In genomic region chr7:70172431-70172830, GRCm38 (mm10) we compare ENCODE assay signal across 20 mouse cellular contexts.
"Had no signal": no experiment of that assay in that cellular context is flagged by ENCODE, and none has a peak within 500 bp of the region (broad histone marks: within the 10 kb centered on the region; RNA-seq: fewer than 3 reads in every experiment).

No protein-coding gene starts in this region.

- H3K27me3 ChIP-seq: limb, embryonic 15.5 days; neural tube, embryonic 13.5 days; stomach, embryonic 15.5 days had no signal

- H3K4me2 ChIP-seq: limb, embryonic 12.5 days; limb, embryonic 15.5 days; liver, embryonic 11.5 days; lung, embryonic 14.5 days; neural tube, embryonic 13.5 days; stomach, embryonic 15.5 days had no signal

- H3K9ac ChIP-seq: limb, embryonic 12.5 days; limb, embryonic 15.5 days; liver, embryonic 14.5 days; liver, postnatal 0 days; lung, embryonic 14.5 days; neural tube, embryonic 13.5 days; stomach, embryonic 15.5 days had no signal

- DNase-seq: kidney, adult 9 months; kidney, postnatal 14 days; kidney, postnatal 4 days; left cerebral cortex, postnatal 4 days; liver, postnatal 0 days; lung, embryonic 14.5 days; midbrain, embryonic 14.5 days; retina, postnatal 1 day; right cerebral cortex, postnatal 25 days; spleen, adult 18-20 months; thymus, postnatal 25 days had no signal

- ATAC-seq: liver, postnatal 0 days; lung, postnatal 0 days had no signal

- H3K4me3 ChIP-seq: limb, embryonic 12.5 days; limb, embryonic 15.5 days; myocyte; neural tube, embryonic 13.5 days; stomach, embryonic 15.5 days had no signal

- H3K36me3 ChIP-seq: limb, embryonic 12.5 days; limb, embryonic 15.5 days; neural tube, embryonic 13.5 days; stomach, embryonic 15.5 days had no signal

- H3K27ac ChIP-seq: limb, embryonic 12.5 days; limb, embryonic 15.5 days; liver, embryonic 14.5 days; macrophage; neural tube, embryonic 13.5 days; stomach, embryonic 15.5 days had no signal

- H3K9me3 ChIP-seq: limb, embryonic 12.5 days; limb, embryonic 15.5 days; neural tube, embryonic 13.5 days; stomach, embryonic 15.5 days had no signal

- H3K4me1 ChIP-seq: limb, embryonic 12.5 days; limb, embryonic 15.5 days; stomach, embryonic 15.5 days had no signal
